Mouse (Mus musculus) lung, embryonic 14.5 days (tissue): ENCODE data around the gene Tram2. TPM values are rescaled to one million over a fixed set of nuclear protein-coding genes. Genes with fewer than 3 reads are reported as not detected.

Experiments used
- ATAC-seq: fragments of 200-750 bp; cut with Nextera tagmentation; 2 replicates; pipeline ENCODE4 v1.8.0; 2017; ENCODE audit warnings: mild to moderate bottlenecking, moderate TSS enrichment, moderate library complexity; ENCODE audit not compliant: insufficient read depth
- DNase-seq: peaks from one replicate; pipeline ENCODE4 v3.0.0-alpha.2; 2015
- H3K27ac ChIP-seq: fragments of 300-500 bp; sonication (generic); 2 replicates; pipeline ENCODE4 v1.5.1; 2014; ENCODE audit warnings: low read depth, mild to moderate bottlenecking, moderate library complexity
- H3K27me3 ChIP-seq: fragments of 300-500 bp; sonication (generic); 2 replicates; pipeline ENCODE4 v1.6.1; 2014; ENCODE audit warnings: low read length, control low read depth; ENCODE audit not compliant: insufficient read depth
- H3K36me3 ChIP-seq: fragments of 300-500 bp; sonication (generic); 2 replicates; pipeline ENCODE4 v1.6.1; 2014; ENCODE audit warnings: control low read depth; ENCODE audit not compliant: insufficient read depth
- H3K4me1 ChIP-seq: fragments of 300-500 bp; sonication (generic); 2 replicates; pipeline ENCODE4 v1.6.1; 2014; ENCODE audit warnings: antibody characterized with exemption, control low read depth; ENCODE audit not compliant: insufficient read depth
- H3K4me2 ChIP-seq: fragments of 300-500 bp; sonication (generic); 2 replicates; pipeline ENCODE4 v1.6.1; 2014; ENCODE audit warnings: mild to moderate bottlenecking
- H3K4me3 ChIP-seq: fragments of 300-500 bp; sonication (generic); 2 replicates; pipeline ENCODE4 v1.5.1; 2014; ENCODE audit warnings: low read depth, low read length
- H3K9ac ChIP-seq: fragments of 300-500 bp; sonication (generic); 2 replicates; pipeline ENCODE4 v1.6.1; 2014
- H3K9me3 ChIP-seq: fragments of 300-500 bp; sonication (generic); 2 replicates; pipeline ENCODE4 v1.6.1; 2016; ENCODE audit warnings: low read depth, low read length, control low read depth
- CTCF ChIP-seq: IDR thresholded peaks from 2 replicates; pipeline ENCODE4 v1.5.1; 2016; ENCODE audit warnings: antibody characterized with exemption, low read depth
- WGBS: fragments of 180-500 bp; shearing (Covaris S2); extraction: QIAGEN DNeasy Blood & Tissue Kit; methylation state at CpG from one replicate; pipeline ENCODE4 v1.1.7; 2014; 5-methylcytosine and 5-hydroxymethylcytosine counted together
- polyA plus RNA-seq: library from polyadenylated mRNA; unstranded; fragments of >200 nt; fragmentation: Nextera tagmentation; extraction: Ambion mirVana; gene quantifications from 2 replicates; pipeline ENCODE4 v1.2.1, GENCODE M21; 2014

Tram2 gene
- polyA plus RNA-seq, 1 experiment from 2014 or later, result 11.5 TPM

- ATAC-seq (no peak), DNase-seq (no peak)
- no peaks in the 10 kb centered on the region for H3K9me3 ChIP-seq
- no peaks in the 10 kb centered on the region for H3K4me1 ChIP-seq
- H3K9ac ChIP-seq, result no peak overlapping the region
- no peak overlapping the region for H3K27ac ChIP-seq
- H3K27me3 ChIP-seq, result no peaks in the 10 kb centered on the region
- H3K4me3 ChIP-seq, result no peak overlapping the region
- H3K4me2 ChIP-seq, result no peak overlapping the region
- no peaks in the 10 kb centered on the region for H3K36me3 ChIP-seq
- 71% methylated on average over 10 of the region's 10 CpGs for WGBS
- TF ChIP-seq CTCF, result no peak
These were observed 92.5 kb downstream of the Tram2 start for GRCm38 (mm10) chr1:20986378-20987056.

- H3K4me1 ChIP-seq, result no peaks in the 10 kb centered on the region
- H3K9me3 ChIP-seq, result no peaks in the 10 kb centered on the region
- TF ChIP-seq CTCF, result no peak
- no peak overlapping the region for H3K9ac ChIP-seq
- H3K27me3 ChIP-seq, result no peaks in the 10 kb centered on the region
- ATAC-seq, result no peak
- no peaks in the 10 kb centered on the region for H3K36me3 ChIP-seq
- H3K4me3 ChIP-seq, result no peak overlapping the region
- no peak overlapping the region for H3K27ac ChIP-seq
- 67% methylated on average over 4 of the region's 4 CpGs for WGBS
- no peak overlapping the region for H3K4me2 ChIP-seq
- no peak for DNase-seq
These were observed 94.4 kb downstream of the Tram2 start for GRCm38 (mm10) chr1:20984582-20984981.

GRCm38 (mm10) chr1:20984103-20984502 is 94.9 kb downstream of the Tram2 start:
- no peaks in the 10 kb centered on the region for H3K9me3 ChIP-seq
- 70% methylated on average over 2 of the region's 2 CpGs for WGBS
- DNase-seq, result peak; percentile 28

GRCm38 (mm10) chr1:20981764-20982163 is 97.3 kb downstream of the Tram2 start:
- TF ChIP-seq CTCF, result no peak
- Histone ChIP-seq H3K27me3 (no peaks in the 10 kb centered on the region), H3K36me3 (no peaks in the 10 kb centered on the region), H3K4me3 (no peak overlapping the region), H3K4me1 (no peaks in the 10 kb centered on the region), H3K9ac (no peak overlapping the region), H3K27ac (no peak overlapping the region), H3K9me3 (no peaks in the 10 kb centered on the region), H3K4me2 (no peak overlapping the region)
- DNase-seq, result no peak
- ATAC-seq, result no peak
- WGBS, result 87% methylated on average over 6 of the region's 6 CpGs

More at GRCm38 (mm10) chr1:20984103-20984502, 94.9 kb downstream of the Tram2 start:
- Histone ChIP-seq H3K4me2 (no peak overlapping the region), H3K27ac (no peak overlapping the region), H3K9ac (no peak overlapping the region), H3K4me3 (no peak overlapping the region), H3K36me3 (no peaks in the 10 kb centered on the region), H3K4me1 (no peaks in the 10 kb centered on the region), H3K27me3 (no peaks in the 10 kb centered on the region)
- no peak for TF ChIP-seq CTCF
- no peak for ATAC-seq

- no peak for ATAC-seq
These were observed 98.5 kb downstream of the Tram2 start for GRCm38 (mm10) chr1:20980553-20980952.

GRCm38 (mm10) chr1:20974341-20975135 is 104.5 kb downstream of the Tram2 start:
- Histone ChIP-seq H3K9me3 (no peaks in the 10 kb centered on the region), H3K4me1 (no peaks in the 10 kb centered on the region), H3K27ac (no peak overlapping the region), H3K4me3 (no peak overlapping the region), H3K9ac (no peak overlapping the region), H3K27me3 (no peaks in the 10 kb centered on the region), H3K36me3 (no peaks in the 10 kb centered on the region), H3K4me2 (no peak overlapping the region)
- 54% methylated on average over 9 of the region's 9 CpGs for WGBS
- no peak for TF ChIP-seq CTCF
- ATAC-seq (no peak), DNase-seq (no peak)

More at GRCm38 (mm10) chr1:20980553-20980952, 98.5 kb downstream of the Tram2 start:
- Histone ChIP-seq H3K4me3 (no peak overlapping the region), H3K9ac (no peak overlapping the region), H3K4me2 (no peak overlapping the region), H3K27me3 (no peaks in the 10 kb centered on the region), H3K4me1 (no peaks in the 10 kb centered on the region), H3K27ac (no peak overlapping the region), H3K9me3 (no peaks in the 10 kb centered on the region), H3K36me3 (no peaks in the 10 kb centered on the region)
- no peak for TF ChIP-seq CTCF
- WGBS, result 65% methylated on average over 1 of the region's 1 CpGs
- DNase-seq, result no peak

- no peak for TF ChIP-seq CTCF
- ATAC-seq, result no peak
- 90% methylated on average over 6 of the region's 6 CpGs for WGBS
- Histone ChIP-seq H3K9ac (no peak overlapping the region), H3K4me3 (no peak overlapping the region), H3K4me2 (no peak overlapping the region), H3K4me1 (no peaks in the 10 kb centered on the region), H3K9me3 (no peaks in the 10 kb centered on the region), H3K36me3 (no peaks in the 10 kb centered on the region), H3K27me3 (no peaks in the 10 kb centered on the region), H3K27ac (no peak overlapping the region)
- DNase-seq, result no peak
These were observed 105.6 kb downstream of the Tram2 start for GRCm38 (mm10) chr1:20973389-20973788.
